Mouse (Mus musculus) lung, embryonic 14.5 days (tissue): Measurements from ENCODE around the gene Caprin1. TPM values are rescaled to one million over a fixed set of nuclear protein-coding genes. Genes with fewer than 3 reads are reported as not detected.
A peak's percentile ranks its signal among the peaks of the same experiment; 100 is the strongest.

ENCODE experiments used
- ATAC-seq: fragments of 200-750 bp; cut with Nextera tagmentation; 2 replicates; pipeline ENCODE4 v1.8.0; 2017; ENCODE audit warnings: mild to moderate bottlenecking, moderate TSS enrichment, moderate library complexity; ENCODE audit not compliant: insufficient read depth
- DNase-seq: peaks from one replicate; pipeline ENCODE4 v3.0.0-alpha.2; 2015
- H3K27ac ChIP-seq: fragments of 300-500 bp; sonication (generic); 2 replicates; pipeline ENCODE4 v1.5.1; 2014; ENCODE audit warnings: low read depth, mild to moderate bottlenecking, moderate library complexity
- H3K27me3 ChIP-seq: fragments of 300-500 bp; sonication (generic); 2 replicates; pipeline ENCODE4 v1.6.1; 2014; ENCODE audit warnings: low read length, control low read depth; ENCODE audit not compliant: insufficient read depth
- H3K36me3 ChIP-seq: fragments of 300-500 bp; sonication (generic); 2 replicates; pipeline ENCODE4 v1.6.1; 2014; ENCODE audit warnings: control low read depth; ENCODE audit not compliant: insufficient read depth
- H3K4me1 ChIP-seq: fragments of 300-500 bp; sonication (generic); 2 replicates; pipeline ENCODE4 v1.6.1; 2014; ENCODE audit warnings: antibody characterized with exemption, control low read depth; ENCODE audit not compliant: insufficient read depth
- H3K4me2 ChIP-seq: fragments of 300-500 bp; sonication (generic); 2 replicates; pipeline ENCODE4 v1.6.1; 2014; ENCODE audit warnings: mild to moderate bottlenecking
- H3K4me3 ChIP-seq: fragments of 300-500 bp; sonication (generic); 2 replicates; pipeline ENCODE4 v1.5.1; 2014; ENCODE audit warnings: low read depth, low read length
- H3K9ac ChIP-seq: fragments of 300-500 bp; sonication (generic); 2 replicates; pipeline ENCODE4 v1.6.1; 2014
- H3K9me3 ChIP-seq: fragments of 300-500 bp; sonication (generic); 2 replicates; pipeline ENCODE4 v1.6.1; 2016; ENCODE audit warnings: low read depth, low read length, control low read depth
- CTCF ChIP-seq: IDR thresholded peaks from 2 replicates; pipeline ENCODE4 v1.5.1; 2016; ENCODE audit warnings: antibody characterized with exemption, low read depth
- WGBS: fragments of 180-500 bp; shearing (Covaris S2); extraction: QIAGEN DNeasy Blood & Tissue Kit; methylation state at CpG from one replicate; pipeline ENCODE4 v1.1.7; 2014; 5-methylcytosine and 5-hydroxymethylcytosine counted together
- polyA plus RNA-seq: library from polyadenylated mRNA; unstranded; fragments of >200 nt; fragmentation: Nextera tagmentation; extraction: Ambion mirVana; gene quantifications from 2 replicates; pipeline ENCODE4 v1.2.1, GENCODE M21; 2014

The Caprin1 gene
- polyA plus RNA-seq, 1 experiment from 2014 or later, result 438 TPM

- H3K4me1 ChIP-seq, result no peaks in the 10 kb centered on the region
- no peak for TF ChIP-seq CTCF
- no peak overlapping the region for H3K27ac ChIP-seq
- peaks cover 74% of the 10 kb centered on the region for H3K36me3 ChIP-seq
- ATAC-seq, result no peak
- no peak for DNase-seq
- 93% methylated on average over 9 of the region's 9 CpGs for WGBS
- no peaks in the 10 kb centered on the region for H3K9me3 ChIP-seq
- no peak overlapping the region for H3K4me2 ChIP-seq
- no peak overlapping the region for H3K9ac ChIP-seq
- H3K4me3 ChIP-seq, result no peak overlapping the region
- no peaks in the 10 kb centered on the region for H3K27me3 ChIP-seq
These were observed 49.6 kb downstream of the Caprin1 start for GRCm38 (mm10) chr2:103747891-103748290.

GRCm38 (mm10) chr2:103746761-103747160, 50.7 kb downstream of the Caprin1 start:
- no peak for TF ChIP-seq CTCF
- WGBS, result 81% methylated on average over 2 of the region's 2 CpGs
- Histone ChIP-seq H3K36me3 (peaks cover 73% of the 10 kb centered on the region), H3K4me2 (no peak overlapping the region), H3K27me3 (no peaks in the 10 kb centered on the region), H3K27ac (no peak overlapping the region), H3K4me3 (no peak overlapping the region), H3K9ac (no peak overlapping the region), H3K4me1 (no peaks in the 10 kb centered on the region), H3K9me3 (no peaks in the 10 kb centered on the region)
- no peak for DNase-seq
- no peak for ATAC-seq

- no peak for TF ChIP-seq CTCF
- WGBS, result 74% methylated on average over 2 of the region's 2 CpGs
- H3K27ac ChIP-seq, result no peak overlapping the region
- no peak overlapping the region for H3K4me2 ChIP-seq
- peaks cover 67% of the 10 kb centered on the region for H3K36me3 ChIP-seq
- H3K27me3 ChIP-seq, result no peaks in the 10 kb centered on the region
- no peak for DNase-seq
- no peak overlapping the region for H3K9ac ChIP-seq
- no peak overlapping the region for H3K4me3 ChIP-seq
- no peaks in the 10 kb centered on the region for H3K4me1 ChIP-seq
- no peaks in the 10 kb centered on the region for H3K9me3 ChIP-seq
- no peak for ATAC-seq
These were observed 51.4 kb downstream of the Caprin1 start for GRCm38 (mm10) chr2:103746096-103746495.

GRCm38 (mm10) chr2:103745481-103745880, 52.0 kb downstream of the Caprin1 start:
- no peaks in the 10 kb centered on the region for H3K27me3 ChIP-seq
- peaks cover 63% of the 10 kb centered on the region for H3K36me3 ChIP-seq
- H3K4me2 ChIP-seq, result no peak overlapping the region
- DNase-seq (no peak), ATAC-seq (no peak)
- TF ChIP-seq CTCF, result no peak
- H3K4me3 ChIP-seq, result no peak overlapping the region
- 88% methylated on average over 5 of the region's 5 CpGs for WGBS
- H3K4me1 ChIP-seq, result no peaks in the 10 kb centered on the region
- H3K9ac ChIP-seq, result no peak overlapping the region
- no peak overlapping the region for H3K27ac ChIP-seq
- H3K9me3 ChIP-seq, result no peaks in the 10 kb centered on the region

- Histone ChIP-seq H3K4me1 (no peaks in the 10 kb centered on the region), H3K36me3 (peaks cover 58% of the 10 kb centered on the region), H3K9me3 (no peaks in the 10 kb centered on the region), H3K4me2 (no peak overlapping the region), H3K27ac (no peak overlapping the region), H3K27me3 (no peaks in the 10 kb centered on the region), H3K4me3 (no peak overlapping the region), H3K9ac (no peak overlapping the region)
- peak; percentile 82 for DNase-seq
- peak; percentile 86 for TF ChIP-seq CTCF
- WGBS, result 81% methylated on average over 7 of the region's 7 CpGs
- peak; percentile 31; the same call in 1 of the 2 replicates for ATAC-seq
These were observed 53.5 kb downstream of the Caprin1 start for GRCm38 (mm10) chr2:103743988-103744387.

- H3K4me1 ChIP-seq, result no peaks in the 10 kb centered on the region
- no peaks in the 10 kb centered on the region for H3K9me3 ChIP-seq
- H3K36me3 ChIP-seq, result peaks cover 58% of the 10 kb centered on the region
- no peak overlapping the region for H3K4me2 ChIP-seq
- no peak overlapping the region for H3K9ac ChIP-seq
- no peak overlapping the region for H3K4me3 ChIP-seq
- ATAC-seq, result no peak
- no peaks in the 10 kb centered on the region for H3K27me3 ChIP-seq
- no peak for TF ChIP-seq CTCF
- no peak for DNase-seq
- 84% methylated on average over 2 of the region's 2 CpGs for WGBS
- H3K27ac ChIP-seq, result no peak overlapping the region
These were observed 53.9 kb downstream of the Caprin1 start for GRCm38 (mm10) chr2:103743536-103743935.

- Histone ChIP-seq H3K9me3 (no peaks in the 10 kb centered on the region), H3K27me3 (no peaks in the 10 kb centered on the region), H3K4me2 (no peak overlapping the region), H3K27ac (no peak overlapping the region), H3K9ac (no peak overlapping the region), H3K36me3 (peaks cover 54% of the 10 kb centered on the region), H3K4me3 (no peak overlapping the region), H3K4me1 (no peaks in the 10 kb centered on the region)
- DNase-seq (no peak), ATAC-seq (no peak)
- no peak for TF ChIP-seq CTCF
- 94% methylated on average over 6 of the region's 6 CpGs for WGBS
These were observed 54.6 kb downstream of the Caprin1 start for GRCm38 (mm10) chr2:103742821-103743220.

- Histone ChIP-seq H3K4me2 (no peak overlapping the region), H3K27me3 (no peaks in the 10 kb centered on the region), H3K9me3 (no peaks in the 10 kb centered on the region), H3K9ac (no peak overlapping the region), H3K36me3 (peaks cover 95% of the 10 kb centered on the region), H3K27ac (no peak overlapping the region), H3K4me3 (no peak overlapping the region), H3K4me1 (no peaks in the 10 kb centered on the region)
- DNase-seq (no peak), ATAC-seq (no peak)
- TF ChIP-seq CTCF, result no peak
- 91% methylated on average over 6 of the region's 6 CpGs for WGBS
These were observed 66.0 kb downstream of the Caprin1 start for GRCm38 (mm10) chr2:103731423-103731822.
